Mouse (Mus musculus) E14TG2a.4 (cell line): ENCODE results near the gene Slit2.

Experiments used
- CTCF ChIP-seq: conservative IDR thresholded peaks from 2 replicates; pipeline ENCODE4 v1.5.1; 2014; ENCODE audit warnings: low read length
- POU5F1 ChIP-seq: IDR thresholded peaks from 2 replicates; pipeline ENCODE4 v1.6.1; 2014; ENCODE audit warnings: low read length, borderline replicate concordance

DNA sequence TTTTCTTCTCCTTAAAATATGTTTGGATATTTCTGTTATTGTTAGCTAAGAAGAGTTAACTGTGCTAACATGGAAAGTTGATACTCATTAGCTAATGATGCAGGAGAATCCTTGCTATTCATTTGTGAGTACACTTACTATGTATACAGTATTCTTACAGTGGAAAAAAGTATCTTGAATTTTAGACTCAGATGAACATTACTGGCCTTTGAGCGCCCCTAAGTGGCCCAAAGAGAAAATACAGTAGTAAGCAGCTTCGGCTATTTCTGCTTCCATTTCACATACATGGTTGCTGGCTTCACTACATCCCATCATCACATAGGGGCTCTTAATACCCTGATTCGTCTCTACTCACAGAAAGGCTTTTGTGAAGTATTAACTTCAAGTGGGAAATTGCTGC, 153.6 kb downstream of the Slit2 start:
- TF ChIP-seq CTCF (peak; percentile 48), POU5F1 (no peak)
